Mouse (Mus musculus) bone marrow, adult 2 months (tissue): ENCODE data around the gene Togaram2. TPM values are rescaled to one million over a fixed set of nuclear protein-coding genes. Genes with fewer than 3 reads are reported as not detected.
"Not testable (repeated sequence)": the region's sequence is repeated elsewhere in the genome, so short reads cannot be mapped to it uniquely, and the experiment has no call there.

ENCODE experiments used
- H3K27ac ChIP-seq: fragments of 200-500 bp; 2 replicates; pipeline ENCODE4 v1.5.1; 2012; ENCODE audit warnings: low read depth, mild to moderate bottlenecking, control low read depth, inconsistent platforms, low read length; ENCODE audit not compliant: control insufficient read depth, poor library complexity, insufficient read depth
- H3K4me1 ChIP-seq: fragments of 200-500 bp; 2 replicates; pipeline ENCODE4 v1.6.1; 2011; ENCODE audit warnings: low read length; ENCODE audit not compliant: control insufficient read depth, insufficient read depth
- H3K4me3 ChIP-seq: fragments of 200-500 bp; replicated peaks from 2 replicates; pipeline ENCODE3; 2011; ENCODE audit warnings: mild to moderate bottlenecking, low read depth, low read length, control low read depth; ENCODE audit not compliant: control insufficient read depth
- CTCF ChIP-seq: fragments of 200-500 bp; IDR thresholded peaks from 2 replicates; pipeline ENCODE4 v1.5.1; 2011; ENCODE audit warnings: low read length, control low read depth; ENCODE audit not compliant: control insufficient read depth, insufficient read depth
- POLR2A ChIP-seq: fragments of 200-500 bp; IDR thresholded peaks from 2 replicates; pipeline ENCODE4 v1.6.1; 2011; ENCODE audit warnings: low read depth, mild to moderate bottlenecking, control low read depth, low read length, borderline replicate concordance; ENCODE audit not compliant: control insufficient read depth
- WGBS: fragments of 180-500 bp; shearing (Covaris S2); methylation state at CpG from one replicate; pipeline ENCODE4 v1.1.7; 2018; 5-methylcytosine and 5-hydroxymethylcytosine counted together
- polyA plus RNA-seq: library from polyadenylated mRNA; stranded (reverse); fragments of >200 nt; gene quantifications from 2 replicates; pipeline ENCODE4 v1.2.4, GENCODE M21; 2011; ENCODE audit warnings: low replicate concordance; ENCODE audit not compliant: missing spikeins, insufficient read depth, insufficient read length

The Togaram2 gene
- polyA plus RNA-seq, 1 experiment = not detected

DNA sequence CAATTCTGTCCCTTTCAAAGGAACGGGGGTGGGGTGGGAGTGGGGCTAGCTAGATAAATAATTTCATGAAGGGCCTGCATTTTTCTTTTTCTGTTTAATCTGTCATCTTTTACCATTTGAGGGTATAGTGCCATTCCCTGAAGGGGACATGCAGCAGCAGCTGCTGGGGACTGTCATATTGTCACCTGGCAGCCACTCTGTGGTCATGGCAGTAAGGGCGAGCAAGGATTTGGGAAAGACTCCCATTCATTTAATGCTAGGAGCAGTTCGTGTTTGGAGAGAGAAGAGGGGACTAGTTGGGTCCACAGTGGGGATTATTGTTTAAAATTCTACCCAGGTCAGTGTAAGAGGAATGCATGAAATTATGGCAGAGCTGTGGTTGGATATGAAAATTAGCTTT, 63.4 kb downstream of the Togaram2 start:
- Histone ChIP-seq H3K4me3 (no peak overlapping the region), H3K27ac (no peak overlapping the region), H3K4me1 (no peaks in the 10 kb centered on the region)
- WGBS = 57% methylated on average over 3 of the region's 3 CpGs
- TF ChIP-seq CTCF (no peak), POLR2A (no peak)

DNA sequence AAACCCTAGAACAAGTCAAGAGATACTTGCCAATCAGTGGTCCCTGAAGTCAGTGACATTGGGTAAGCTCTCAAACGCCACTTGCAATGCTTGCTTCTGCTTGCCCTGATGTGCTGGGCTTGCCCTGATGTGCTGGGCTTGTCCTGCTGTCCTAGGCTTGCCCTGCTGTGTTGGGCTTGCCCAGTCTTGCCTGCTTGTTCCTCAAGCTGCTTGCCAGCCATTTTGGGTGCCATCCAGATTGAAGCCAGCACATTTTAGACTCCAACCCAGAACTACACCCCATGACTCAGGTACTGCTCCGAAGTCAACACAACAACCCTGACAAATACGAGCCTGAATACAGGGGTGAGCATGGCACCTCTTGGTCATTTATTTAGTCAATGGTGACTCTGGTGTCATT, 69.1 kb downstream of the Togaram2 start:
- WGBS = 79% methylated on average over 3 of the region's 3 CpGs
- H3K4me3 ChIP-seq = no peak overlapping the region
- no peak overlapping the region for H3K27ac ChIP-seq
- TF ChIP-seq CTCF = no peak
- TF ChIP-seq POLR2A = no peak
- H3K4me1 ChIP-seq = no peaks in the 10 kb centered on the region

DNA sequence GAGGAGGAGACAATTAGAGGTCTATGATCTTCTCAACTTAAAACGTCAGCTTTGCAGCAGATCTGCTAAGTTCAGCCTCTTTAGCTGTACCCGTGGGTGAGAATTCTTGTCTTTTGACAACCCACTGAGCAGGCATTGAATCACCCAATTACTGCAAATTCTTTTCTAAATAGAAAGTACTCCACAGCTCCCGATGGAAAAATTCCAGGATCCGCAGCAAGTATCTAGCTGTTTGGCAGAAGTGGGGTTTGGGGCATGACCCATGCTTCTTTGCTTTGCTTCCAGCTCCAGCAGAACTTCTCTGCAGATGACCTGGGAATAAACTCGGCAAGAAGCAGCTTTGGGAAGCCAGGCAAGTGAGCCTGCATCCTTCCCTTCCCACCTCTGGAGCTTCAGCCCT, 69.9 kb downstream of the Togaram2 start:
- TF ChIP-seq POLR2A (no peak), CTCF (no peak)
- 75% methylated on average over 5 of the region's 5 CpGs for WGBS

DNA sequence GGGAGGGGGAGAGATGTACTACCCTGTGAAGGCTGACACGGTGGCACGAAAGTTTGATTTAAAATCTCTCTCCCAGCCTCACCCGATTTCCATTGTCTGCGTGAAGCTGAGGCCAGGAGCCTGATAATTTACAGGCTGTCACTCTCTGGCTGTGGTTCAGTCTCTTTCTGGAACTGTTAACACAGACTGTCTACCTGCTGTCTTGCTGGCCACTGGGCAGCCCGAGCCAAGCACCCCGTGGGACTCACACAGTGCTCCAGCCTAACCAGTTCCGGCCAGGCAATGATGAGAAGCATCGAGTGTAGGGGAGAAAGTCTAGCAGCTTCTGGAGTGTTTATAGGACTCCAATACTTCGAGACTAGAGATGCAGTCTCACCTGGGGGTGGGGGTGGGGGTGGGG, 73.1 kb downstream of the Togaram2 start:
- Histone ChIP-seq H3K4me3 (no peak overlapping the region), H3K27ac (no peak overlapping the region), H3K4me1 (no peaks in the 10 kb centered on the region)
- TF ChIP-seq CTCF (no peak), POLR2A (no peak)
- WGBS = 75% methylated on average over 9 of the region's 9 CpGs

More for the DNA sequence above, 69.9 kb downstream of the Togaram2 start:
- no peak overlapping the region for H3K4me3 ChIP-seq
- H3K4me1 ChIP-seq = no peaks in the 10 kb centered on the region
- no peak overlapping the region for H3K27ac ChIP-seq

DNA sequence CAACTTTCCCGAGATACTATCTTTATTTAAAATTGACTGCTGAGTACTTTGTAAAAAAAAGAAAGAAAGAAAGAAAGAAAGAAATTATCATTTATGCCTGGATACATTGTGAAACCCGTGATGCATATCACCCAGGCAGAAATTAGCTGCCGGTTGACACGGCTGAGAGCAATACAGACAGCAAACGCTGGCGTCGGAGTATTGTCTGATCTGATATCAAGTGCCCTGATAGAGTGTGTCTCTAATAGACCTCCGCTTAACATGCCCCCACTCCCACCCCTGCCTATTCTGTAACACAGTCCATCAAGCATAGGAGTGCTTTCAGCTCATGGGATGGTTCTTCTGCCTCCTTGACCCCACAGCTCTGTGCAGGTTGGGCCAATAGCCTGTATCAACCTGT, 74.5 kb downstream of the Togaram2 start:
- Histone ChIP-seq H3K4me1 (no peaks in the 10 kb centered on the region), H3K27ac (no peak overlapping the region), H3K4me3 (no peak overlapping the region)
- 85% methylated on average over 8 of the region's 8 CpGs for WGBS
- no peak for TF ChIP-seq POLR2A
- TF ChIP-seq CTCF = no peak

DNA sequence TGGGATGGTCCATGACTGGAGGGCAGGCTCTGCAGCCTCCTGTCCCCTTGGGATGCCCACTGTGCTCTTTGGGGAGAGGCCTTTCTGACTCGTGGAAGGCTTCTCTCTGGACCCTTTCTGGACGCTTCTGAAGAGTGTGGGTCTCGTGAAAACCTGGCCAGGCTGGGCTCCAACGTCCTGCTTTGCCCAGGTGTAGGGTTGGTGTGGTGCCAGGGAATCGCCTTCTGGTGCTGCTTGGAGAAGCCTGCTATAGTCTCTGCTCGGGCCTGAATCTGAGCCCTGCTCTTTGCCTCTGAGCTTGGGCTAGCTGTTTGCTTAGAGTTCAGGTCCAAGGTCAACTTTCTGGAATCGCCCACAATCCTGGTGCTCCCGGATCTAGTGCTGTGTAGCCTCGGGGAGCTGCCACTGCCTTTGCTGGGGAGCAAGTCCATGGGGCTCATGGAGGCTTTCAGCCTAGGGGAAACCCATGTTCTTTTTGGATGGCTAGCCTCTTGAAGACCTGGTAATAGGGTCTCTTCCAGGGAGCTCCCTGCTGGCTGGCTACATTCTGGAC, 76.6 kb downstream of the Togaram2 start:
- WGBS = 75% methylated on average over 9 of the region's 9 CpGs
- H3K4me1 ChIP-seq = no peaks in the 10 kb centered on the region
- TF ChIP-seq POLR2A = no peak
- no peak for TF ChIP-seq CTCF
- H3K4me3 ChIP-seq = no peak overlapping the region
- H3K27ac ChIP-seq = no peak overlapping the region

DNA sequence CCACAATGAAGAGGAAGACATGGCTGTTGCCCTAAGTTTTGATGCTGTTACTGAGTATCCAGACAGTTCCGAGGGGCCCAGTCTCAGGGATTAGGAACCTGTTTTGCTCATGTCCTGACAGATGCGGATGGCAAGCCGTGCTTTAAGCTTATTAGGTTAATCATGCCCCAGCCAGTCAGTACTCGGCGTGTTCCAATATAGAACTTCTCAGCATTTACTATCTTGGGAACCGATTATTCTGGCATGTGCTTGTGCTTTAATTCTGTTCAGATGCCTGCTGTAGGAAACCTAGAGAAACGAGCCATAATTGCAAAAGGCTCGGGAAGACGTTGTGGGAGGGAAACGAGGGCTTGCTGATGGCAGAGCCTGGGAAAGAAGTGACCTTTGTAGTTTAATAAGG, 79.8 kb downstream of the Togaram2 start, which contains the start of gene Pcare:
Gene Pcare, minus strand, starts transcription at position 64 of the 400 bp plus-strand sequence.
- no peaks in the 10 kb centered on the region for H3K4me1 ChIP-seq
- WGBS = 78% methylated on average over 10 of the region's 10 CpGs
- H3K4me3 ChIP-seq = no peak within 1 kb of the TSS
- TF ChIP-seq CTCF (no peak), POLR2A (no peak)
- no peak within 1 kb of the TSS for H3K27ac ChIP-seq

DNA sequence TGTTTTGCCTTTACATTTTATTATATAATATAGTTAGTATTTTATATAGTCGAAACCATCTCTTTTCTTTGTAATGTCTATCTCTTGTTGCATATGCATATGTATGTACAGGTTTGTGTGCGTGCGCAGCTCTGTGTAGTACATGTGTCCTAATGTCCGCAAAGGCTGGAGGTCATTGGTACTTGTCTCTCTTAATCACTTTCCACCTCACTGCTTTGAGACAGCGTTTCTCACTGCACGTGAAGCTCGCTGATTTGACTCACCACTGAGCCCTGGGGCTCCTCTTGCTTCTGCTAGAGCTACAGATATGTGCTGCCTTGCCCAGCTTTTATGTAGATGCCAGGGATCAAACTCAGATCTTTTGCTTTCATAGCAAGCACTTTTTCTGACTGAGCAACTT, 87.5 kb downstream of the Togaram2 start:
- WGBS = 85% methylated on average over 7 of the region's 7 CpGs
- Histone ChIP-seq H3K4me1 (no peaks in the 10 kb centered on the region), H3K27ac (no peak overlapping the region), H3K4me3 (no peak overlapping the region)
- no peak for TF ChIP-seq CTCF
- TF ChIP-seq POLR2A = no peak

DNA sequence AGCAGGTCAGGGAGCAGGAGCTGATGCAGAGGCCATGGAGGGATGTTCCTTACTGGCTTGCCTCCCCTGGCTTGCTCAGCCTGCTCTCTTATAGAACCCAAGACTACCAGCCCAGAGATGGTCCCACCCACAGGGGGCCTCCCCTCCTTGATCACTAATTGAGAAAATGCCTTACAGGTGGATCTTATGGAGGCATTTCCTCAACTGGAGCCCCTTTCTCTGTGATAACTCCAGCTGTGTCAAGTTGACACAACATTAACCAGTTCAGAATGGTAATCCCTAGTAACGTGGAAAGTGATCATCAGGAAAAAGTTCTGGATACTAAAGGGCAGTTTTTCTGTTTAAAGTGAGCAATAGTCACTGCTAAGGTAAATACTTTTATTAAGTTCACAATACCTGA, 95.1 kb downstream of the Togaram2 start, which contains the start of gene Clip4:
Gene Clip4, plus strand, starts transcription at position 301 of the 400 bp plus-strand sequence.
- not testable (repeated sequence) for H3K27ac ChIP-seq, H3K4me3 ChIP-seq, H3K4me1 ChIP-seq
- WGBS = 77% methylated on average over 1 of the region's 1 CpGs
